Mouse (Mus musculus) heart, postnatal 0 days (tissue): ENCODE results near the gene Olfr237-ps1. TPM values are rescaled to one million over a fixed set of nuclear protein-coding genes. Genes with fewer than 3 reads are reported as not detected.

Source experiments
- ATAC-seq: fragments of 200-750 bp; cut with Nextera tagmentation; 2 replicates; pipeline ENCODE4 v1.8.0; 2017; ENCODE audit warnings: low read depth, moderate number of reproducible peaks, moderate library complexity; ENCODE audit not compliant: insufficient read depth
- DNase-seq: peaks from one replicate; pipeline ENCODE4 v3.0.0-alpha.2; 2016; ENCODE audit warnings: low spot score
- H3K27ac ChIP-seq: fragments of 300-500 bp; sonication (generic); 2 replicates; pipeline ENCODE4 v1.5.1; 2014; ENCODE audit warnings: low read depth, mild to moderate bottlenecking
- H3K27me3 ChIP-seq: fragments of 300-500 bp; sonication (generic); 2 replicates; pipeline ENCODE4 v1.6.1; 2014; ENCODE audit warnings: low read length, mixed read lengths; ENCODE audit not compliant: control insufficient read depth, insufficient read depth
- H3K36me3 ChIP-seq: fragments of 300-500 bp; sonication (generic); replicated peaks from 2 replicates; pipeline ENCODE4 v1.6.1; 2014; ENCODE audit warnings: low read length, mixed read lengths; ENCODE audit not compliant: control insufficient read depth, insufficient read depth
- H3K4me1 ChIP-seq: fragments of 300-500 bp; sonication (generic); 2 replicates; pipeline ENCODE4 v1.6.1; 2014; ENCODE audit warnings: antibody characterized with exemption; ENCODE audit not compliant: control insufficient read depth, insufficient read depth
- H3K4me2 ChIP-seq: fragments of 300-500 bp; sonication (generic); 2 replicates; pipeline ENCODE4 v1.6.1; 2014; ENCODE audit warnings: low read depth, mild to moderate bottlenecking, low read length, moderate library complexity
- H3K4me3 ChIP-seq: fragments of 300-500 bp; sonication (generic); 2 replicates; pipeline ENCODE4 v1.5.1; 2014; ENCODE audit warnings: low read depth, low read length
- H3K9ac ChIP-seq: fragments of 300-500 bp; sonication (generic); replicated peaks from 2 replicates; pipeline ENCODE4 v1.6.1; 2014; ENCODE audit warnings: low read depth, low read length, mixed read lengths
- H3K9me3 ChIP-seq: fragments of 300-500 bp; sonication (generic); replicated peaks from 2 replicates; pipeline ENCODE4 v1.6.1; 2016; ENCODE audit warnings: low read length; ENCODE audit not compliant: control insufficient read depth
- CTCF ChIP-seq: IDR thresholded peaks from 2 replicates; pipeline ENCODE4 v1.5.1; 2016; ENCODE audit warnings: antibody characterized with exemption, control low read depth, low read depth
- EP300 ChIP-seq: IDR thresholded peaks from 2 replicates; pipeline ENCODE4 v1.6.1; 2016; ENCODE audit warnings: antibody characterized with exemption, low read depth
- WGBS: fragments of 180-500 bp; shearing (Covaris S2); extraction: QIAGEN DNeasy Blood & Tissue Kit; methylation state at CpG from one replicate; pipeline ENCODE4 v1.1.7; 2014; 5-methylcytosine and 5-hydroxymethylcytosine counted together
- polyA plus RNA-seq: library from polyadenylated mRNA; unstranded; fragments of >200 nt; fragmentation: Nextera tagmentation; extraction: Ambion mirVana; gene quantifications from 2 replicates; pipeline ENCODE4 v1.2.1, GENCODE M21; 2015
- total RNA-seq: library from RNA; depleted of rRNA; stranded (reverse); fragments of >200 nt; gene quantifications from 2 replicates; pipeline ENCODE4 v1.2.3, GENCODE M21; 2014; ENCODE audit warnings: low replicate concordance; rRNA removed

The Olfr237-ps1 gene
- total and polyA plus RNA-seq, 2 experiments from 2014 or later = not detected

DNA sequence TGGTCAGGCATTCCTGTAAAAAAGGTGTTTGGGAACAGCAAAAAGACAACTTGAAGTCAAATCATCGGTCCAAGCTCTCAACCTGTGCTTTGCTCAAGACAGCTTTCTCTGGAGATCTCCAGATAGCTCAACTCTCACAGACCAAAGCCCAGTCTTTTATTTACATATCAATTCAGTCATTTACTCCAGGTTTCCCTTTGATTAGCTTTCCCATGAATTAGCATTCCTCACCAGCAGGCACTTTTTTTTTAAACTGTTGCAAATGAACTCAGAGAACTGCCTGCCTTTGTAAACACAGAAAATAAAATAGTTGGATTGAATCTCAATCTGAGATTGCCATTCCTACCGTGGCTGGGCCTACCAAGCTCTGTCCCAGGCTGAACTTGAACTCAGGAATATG, 59.0 kb downstream of the Olfr237-ps1 start:
- 47% methylated on average over 2 of the region's 2 CpGs for WGBS
- Histone ChIP-seq H3K4me1 (no peaks in the 10 kb centered on the region), H3K36me3 (no peaks in the 10 kb centered on the region), H3K9me3 (no peaks in the 10 kb centered on the region), H3K4me2 (no peak overlapping the region), H3K27ac (no peak overlapping the region), H3K27me3 (no peaks in the 10 kb centered on the region), H3K4me3 (no peak overlapping the region), H3K9ac (no peak overlapping the region)
- DNase-seq (no peak), ATAC-seq (no peak)
- TF ChIP-seq CTCF = no peak
- no peak for TF ChIP-seq EP300

Other genes with a start within 250 kb of the Olfr237-ps1 start
- gene Olfr447, start 237.7 kb upstream of the Olfr237-ps1 start, total RNA-seq = not detected in 2 replicates
- gene Olfr447, start 237.7 kb upstream of the Olfr237-ps1 start, polyA plus RNA-seq = not detected in 2 replicates
- not detected in 2 replicates for gene Olfr446, start 225.2 kb upstream of the Olfr237-ps1 start, total RNA-seq
- gene Olfr446, start 225.2 kb upstream of the Olfr237-ps1 start, polyA plus RNA-seq = not detected in 2 replicates
- not detected in 2 replicates for gene Olfr444, start 197.5 kb upstream of the Olfr237-ps1 start, total RNA-seq
- gene Olfr444, start 197.5 kb upstream of the Olfr237-ps1 start, polyA plus RNA-seq = not detected in 2 replicates
- gene Olfr441, start 40.2 kb upstream of the Olfr237-ps1 start, total RNA-seq = not detected in 2 replicates
- gene Olfr441, start 40.2 kb upstream of the Olfr237-ps1 start, polyA plus RNA-seq = not detected in 2 replicates
- not detected in 2 replicates for gene Olfr437, start 16.7 kb downstream of the Olfr237-ps1 start, total RNA-seq
- gene Olfr437, start 16.7 kb downstream of the Olfr237-ps1 start, polyA plus RNA-seq = not detected in 2 replicates
- gene Olfr13, start 25.6 kb downstream of the Olfr237-ps1 start, total RNA-seq = not detected in 2 replicates
- not detected in 2 replicates for gene Olfr13, start 25.6 kb downstream of the Olfr237-ps1 start, polyA plus RNA-seq
- not detected in 2 replicates for gene Olfr435, start 50.6 kb downstream of the Olfr237-ps1 start, total RNA-seq
- not detected in 2 replicates for gene Olfr435, start 50.6 kb downstream of the Olfr237-ps1 start, polyA plus RNA-seq
- not detected in 2 replicates for gene Olfr434, start 66.5 kb downstream of the Olfr237-ps1 start, total RNA-seq
- gene Olfr434, start 66.5 kb downstream of the Olfr237-ps1 start, polyA plus RNA-seq = not detected in 2 replicates
- not detected in 2 replicates for gene Olfr47, start 85.0 kb downstream of the Olfr237-ps1 start, total RNA-seq
- gene Olfr47, start 85.0 kb downstream of the Olfr237-ps1 start, polyA plus RNA-seq = not detected in 2 replicates
- gene Arhgef5, start 119.0 kb downstream of the Olfr237-ps1 start, total RNA-seq = 9.1 and 13.7 TPM in 2 replicates
- gene Arhgef5, start 119.0 kb downstream of the Olfr237-ps1 start, polyA plus RNA-seq = 3.6 and 5.1 TPM in 2 replicates
- gene Nobox, start 163.0 kb downstream of the Olfr237-ps1 start, total RNA-seq = not detected in 2 replicates
- gene Nobox, start 163.0 kb downstream of the Olfr237-ps1 start, polyA plus RNA-seq = not detected in 2 replicates